Mouse (Mus musculus): ENCODE data around the gene Pkig.

GRCm38 (mm10) chr2:163722550-163722949 lies 64.4 kb downstream of the Pkig start:
- TF ChIP-seq CHD2 (IDR thresholded peaks at IDR 0.05; ENCODE audit: low read length), result no peak
- no peak for TF ChIP-seq NRF1 (IDR thresholded peaks at IDR 0.05; ENCODE audit: low read depth, low read length)
- no peak for TF ChIP-seq POLR2A (IDR thresholded peaks at IDR 0.05; ENCODE audit: low read depth, low read length)

Measured in CH12.LX (cell line).